Mouse (Mus musculus): ENCODE measurements around the gene Syne1.

Syne1 gene

GRCm38 (mm10) chr10:5141471-5141870, 409.8 kb downstream of the Syne1 start:
- DNase-seq (ENCODE audit: low spot score) = no peak

DNA sequence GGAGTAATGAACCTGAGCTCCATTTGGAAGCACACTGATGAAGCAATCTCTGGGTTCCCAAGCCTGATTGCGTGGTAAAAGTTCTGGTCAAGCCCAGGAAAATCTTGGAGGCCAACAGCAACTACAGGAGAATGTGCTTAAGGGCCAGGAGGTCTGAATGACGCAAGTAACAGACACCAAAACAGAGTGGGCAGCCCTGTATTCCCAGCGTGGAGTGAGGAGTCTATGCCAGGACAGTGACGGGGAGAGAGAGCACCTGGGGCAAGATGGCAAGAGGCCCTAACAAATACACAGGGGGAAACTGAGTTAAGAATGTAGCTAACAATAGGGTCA, 411.4 kb downstream of the Syne1 start:
- DNase-seq (ENCODE audit: low spot score) = peak; percentile 18

DNA sequence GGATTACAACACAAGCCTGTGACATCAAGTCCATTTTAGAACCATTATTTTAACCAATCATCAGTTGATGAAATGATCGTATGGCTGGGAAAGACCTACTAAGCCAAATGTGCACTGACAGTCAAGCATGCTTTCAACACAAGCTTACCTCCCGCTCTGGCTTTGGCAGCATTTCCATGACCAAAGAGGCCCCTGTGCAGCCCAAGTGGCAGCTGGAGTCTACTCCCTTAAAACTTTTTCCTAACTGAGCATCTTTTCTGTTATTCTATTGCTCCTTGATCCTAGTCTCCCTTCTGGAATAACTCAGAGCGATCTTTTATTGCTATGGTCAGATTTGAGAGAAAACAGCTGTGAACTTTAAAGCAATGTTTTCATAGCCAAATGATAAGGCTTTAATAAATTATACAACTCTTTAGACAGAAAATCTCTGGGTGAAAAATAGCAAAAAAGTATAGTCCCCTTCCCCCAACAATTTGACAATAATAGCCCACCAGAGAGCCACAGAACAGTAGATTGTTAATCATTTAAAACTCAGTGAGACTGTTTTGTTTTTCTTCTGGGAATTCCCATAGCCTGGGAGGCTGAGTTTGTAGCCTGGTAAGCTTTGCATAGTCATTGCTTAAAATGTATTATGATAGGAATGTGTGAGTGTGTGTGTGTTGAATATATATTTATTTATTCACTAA, 411.9 kb downstream of the Syne1 start:
- DNase-seq (ENCODE audit: low spot score) = no peak

DNA sequence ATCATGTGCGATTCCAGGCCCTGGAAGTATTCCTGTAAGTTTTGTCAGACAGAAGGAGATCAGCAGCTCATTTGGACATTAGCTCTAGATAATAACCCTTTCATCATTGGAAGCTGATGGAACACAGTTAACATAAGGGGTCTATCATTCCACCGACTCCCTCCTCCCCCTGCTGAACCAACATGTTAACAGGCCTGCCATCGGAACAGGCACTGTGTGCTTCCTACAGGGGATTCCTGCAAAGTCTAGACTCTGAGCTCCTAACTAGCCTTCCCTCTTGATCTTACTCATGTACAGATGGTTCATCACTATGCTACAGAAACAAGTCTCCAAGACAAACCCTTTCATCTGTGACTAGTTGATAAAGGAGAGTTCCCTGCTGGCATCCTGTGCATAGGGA, 419.2 kb downstream of the Syne1 start:
- no peak for DNase-seq (ENCODE audit: low spot score)

GRCm38 (mm10) chr10:5130495-5130894, 420.8 kb downstream of the Syne1 start:
- DNase-seq (ENCODE audit: low spot score) = no peak

DNA sequence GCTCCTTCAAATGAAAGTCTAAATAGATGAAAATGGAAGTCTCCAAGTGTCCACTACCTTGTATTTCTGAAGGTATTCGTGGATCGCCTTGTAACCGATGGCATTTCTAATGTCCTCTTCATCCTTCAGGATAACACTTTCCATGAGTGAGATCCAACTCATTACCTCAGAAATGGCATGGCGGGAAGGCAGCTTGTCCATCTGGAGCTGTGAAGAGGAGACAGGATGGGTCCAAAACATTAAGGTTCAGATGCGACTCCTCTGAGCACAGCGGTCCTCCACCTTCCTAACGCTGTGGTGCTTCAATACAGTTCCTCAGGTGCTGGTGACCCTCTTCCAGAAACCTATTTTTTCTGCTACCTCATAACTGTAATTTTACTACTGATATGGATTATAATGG, 426.5 kb downstream of the Syne1 start:
- no peak for DNase-seq (ENCODE audit: low spot score)

GRCm38 (mm10) chr10:5116720-5117119, 434.6 kb downstream of the Syne1 start:
- no peak for DNase-seq (ENCODE audit: low spot score)

- no peak for DNase-seq (ENCODE audit: low spot score)
Observed at GRCm38 (mm10) chr10:5116155-5116554, 435.1 kb downstream of the Syne1 start.

DNA sequence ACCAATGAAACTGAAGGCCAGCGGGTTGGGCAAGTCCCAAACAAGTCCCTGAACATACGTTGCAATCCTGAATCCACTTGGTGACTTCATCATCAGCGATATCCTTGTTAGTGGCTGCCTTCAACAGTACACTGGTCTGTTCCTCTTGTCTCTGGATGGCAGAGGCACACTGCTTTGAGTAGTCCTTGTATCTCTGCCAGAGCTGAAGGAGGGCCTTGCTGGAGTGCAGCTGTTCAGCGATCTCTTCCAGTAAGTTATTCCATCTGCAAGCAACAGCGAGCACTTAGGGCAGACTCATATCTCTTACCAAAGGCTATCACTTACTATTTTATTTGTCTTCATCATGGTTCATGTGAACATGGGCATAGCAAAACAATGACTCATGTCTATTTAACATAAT, 440.5 kb downstream of the Syne1 start:
- peak; percentile 5 for DNase-seq (ENCODE audit: low spot score)

- no peak for DNase-seq (ENCODE audit: low spot score)
Observed at GRCm38 (mm10) chr10:5097754-5098137, 453.5 kb downstream of the Syne1 start.

- no peak for DNase-seq (ENCODE audit: low spot score)
Observed at GRCm38 (mm10) chr10:5096996-5097753, 454.1 kb downstream of the Syne1 start.

DNA sequence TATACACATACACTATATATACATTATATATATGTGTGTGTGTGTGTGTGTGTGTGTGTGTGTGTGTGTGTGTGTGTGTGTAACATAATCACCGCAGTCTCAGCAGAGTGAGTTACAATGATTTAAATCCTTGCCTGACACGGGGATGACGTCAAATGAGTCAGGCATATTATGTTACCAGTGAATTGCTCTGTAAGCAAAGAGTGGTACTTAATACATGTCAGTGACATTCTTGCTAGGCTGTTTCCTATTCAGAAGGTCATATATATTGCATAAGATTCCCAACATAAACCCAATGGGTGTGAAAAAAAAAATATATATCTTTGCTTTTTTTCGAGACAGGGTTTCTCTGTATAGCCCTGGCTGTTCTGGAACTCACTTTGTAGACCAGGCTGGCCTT, 462.1 kb downstream of the Syne1 start:
- DNase-seq (ENCODE audit: low spot score) = no peak

- no peak for DNase-seq (ENCODE audit: low spot score)
Observed at GRCm38 (mm10) chr10:5087336-5087735, 463.9 kb downstream of the Syne1 start.

- no peak for DNase-seq (ENCODE audit: low spot score)
Observed at GRCm38 (mm10) chr10:5086329-5086728, 465.0 kb downstream of the Syne1 start.

GRCm38 (mm10) chr10:5085792-5086191, 465.5 kb downstream of the Syne1 start:
- DNase-seq (ENCODE audit: low spot score) = no peak

DNA sequence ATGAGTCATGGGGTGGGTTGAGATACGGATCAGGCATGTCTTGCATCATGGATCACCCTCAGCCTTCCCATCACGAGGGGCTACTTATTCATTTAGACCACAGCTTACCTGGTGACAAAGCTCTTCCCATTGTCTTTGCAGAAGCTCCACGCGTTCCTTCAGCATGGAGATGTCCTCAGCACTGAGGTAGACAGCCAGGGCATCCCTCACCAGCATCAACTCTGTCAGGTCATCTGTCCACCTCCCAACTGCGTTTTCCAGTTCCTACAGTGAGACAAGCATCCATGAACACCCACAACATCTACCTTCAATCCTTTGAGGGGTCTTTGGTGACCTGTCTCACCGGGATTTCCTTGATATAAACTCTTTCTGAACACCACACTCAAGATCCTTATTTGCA, 467.6 kb downstream of the Syne1 start:
- DNase-seq (ENCODE audit: low spot score) = no peak

GRCm38 (mm10) chr10:5079945-5080468, 471.3 kb downstream of the Syne1 start:
- no peak for DNase-seq (ENCODE audit: low spot score)

DNA sequence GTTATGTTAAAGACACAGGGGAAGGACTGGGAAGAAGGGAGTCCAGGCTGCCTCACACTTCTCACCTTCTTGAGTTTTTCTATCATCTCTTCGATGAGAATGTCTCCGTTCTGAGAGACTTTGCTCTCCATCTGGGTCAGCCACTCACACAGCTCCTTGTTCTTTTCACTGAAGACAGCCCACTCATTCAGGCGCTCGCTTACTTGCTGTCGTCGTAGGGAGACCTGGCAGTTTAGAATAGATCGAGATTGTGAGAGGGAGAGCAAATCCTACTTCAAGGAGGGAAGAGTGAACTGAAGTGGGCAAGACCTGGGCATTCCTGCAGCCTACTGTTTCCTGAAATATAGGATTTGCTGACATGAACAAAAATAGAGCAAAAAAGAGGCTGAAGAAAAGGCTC, 475.6 kb downstream of the Syne1 start:
- no peak for DNase-seq (ENCODE audit: low spot score)

- DNase-seq (ENCODE audit: low spot score) = no peak
Observed at GRCm38 (mm10) chr10:5072054-5072453, 479.2 kb downstream of the Syne1 start.

DNA sequence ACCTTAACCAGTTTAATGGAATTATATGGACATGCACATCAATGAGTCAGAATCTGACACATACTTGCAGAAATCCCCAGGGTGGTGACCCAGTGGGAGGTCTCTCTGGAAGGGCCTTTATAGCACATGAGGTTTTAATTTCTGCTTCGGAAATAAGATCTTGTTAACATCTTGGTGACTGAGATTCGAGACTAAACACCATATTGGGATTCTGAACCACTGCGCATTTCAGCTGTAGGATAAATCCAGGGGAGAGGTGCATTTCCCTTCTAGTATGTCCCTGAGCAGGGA, 480.4 kb downstream of the Syne1 start:
- DNase-seq (ENCODE audit: low spot score) = no peak

DNA sequence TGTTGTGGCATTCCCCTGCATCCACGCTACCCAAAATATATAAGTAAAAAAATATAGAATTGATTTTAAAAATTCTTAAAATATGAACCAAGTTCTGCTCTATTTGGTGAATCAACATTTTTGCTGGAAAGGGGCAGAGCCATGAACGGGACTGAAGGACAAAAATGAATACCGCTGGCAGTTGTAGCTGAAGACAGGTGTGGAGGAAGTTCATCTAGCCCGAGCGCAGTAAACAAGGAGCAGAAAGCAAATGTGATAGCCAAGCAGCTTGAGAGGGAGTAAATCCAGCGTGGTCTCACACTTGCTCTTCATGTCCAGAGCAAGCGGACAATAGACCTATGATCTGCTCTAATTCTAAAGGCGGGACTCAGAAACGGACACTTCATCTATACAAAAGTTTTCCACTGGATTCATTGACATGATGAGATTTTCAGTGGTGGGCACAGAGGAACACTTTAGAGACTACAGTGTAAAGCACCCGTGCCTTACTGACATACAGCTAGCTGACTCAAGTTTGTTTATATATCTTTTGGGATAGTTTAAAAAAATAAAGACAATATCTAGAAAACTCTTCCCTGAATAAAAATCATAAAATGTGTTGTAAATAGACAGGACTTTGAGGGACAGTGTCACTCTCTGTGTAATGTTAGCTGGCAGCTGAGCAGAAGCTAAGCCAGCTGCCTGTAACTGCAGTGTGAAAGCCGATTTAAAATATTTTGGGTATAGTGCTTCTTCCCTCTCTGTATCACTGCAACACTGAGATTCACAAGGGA, 480.9 kb downstream of the Syne1 start:
- no peak for DNase-seq (ENCODE audit: low spot score)

DNA sequence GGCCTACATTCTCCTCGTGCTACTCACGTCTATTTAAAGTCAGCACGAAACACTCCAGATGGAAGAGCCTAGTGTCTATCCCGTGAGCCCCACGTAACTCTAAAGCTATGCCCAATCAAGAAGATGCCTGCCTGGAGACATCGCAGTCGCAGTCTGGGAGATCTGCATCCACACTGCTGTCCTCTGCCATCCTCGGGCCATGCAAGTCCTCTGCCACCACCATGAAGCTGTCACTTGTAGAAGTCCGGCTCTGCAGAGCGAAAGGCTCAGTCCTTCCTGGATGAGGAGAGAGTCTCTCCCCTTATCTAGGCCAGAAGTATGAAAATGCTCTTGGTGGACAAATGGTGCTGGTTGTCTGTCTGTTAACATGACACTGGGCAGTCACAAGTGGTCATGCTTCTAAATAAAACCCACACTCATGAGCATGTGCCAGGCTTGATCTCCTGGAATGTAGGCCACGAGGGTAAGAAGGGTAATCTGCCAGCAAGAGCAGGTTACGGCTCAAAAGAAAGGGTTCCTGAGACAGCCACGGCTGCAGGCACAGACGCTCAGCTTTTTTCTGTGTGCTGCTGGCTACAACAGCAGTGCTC, 482.5 kb downstream of the Syne1 start, which contains the start of gene Gm10097:
Gene Gm10097 (plus strand): TSS at position 517 of the 590 bp plus-strand sequence.
- DNase-seq (ENCODE audit: low spot score) = no peak

DNA sequence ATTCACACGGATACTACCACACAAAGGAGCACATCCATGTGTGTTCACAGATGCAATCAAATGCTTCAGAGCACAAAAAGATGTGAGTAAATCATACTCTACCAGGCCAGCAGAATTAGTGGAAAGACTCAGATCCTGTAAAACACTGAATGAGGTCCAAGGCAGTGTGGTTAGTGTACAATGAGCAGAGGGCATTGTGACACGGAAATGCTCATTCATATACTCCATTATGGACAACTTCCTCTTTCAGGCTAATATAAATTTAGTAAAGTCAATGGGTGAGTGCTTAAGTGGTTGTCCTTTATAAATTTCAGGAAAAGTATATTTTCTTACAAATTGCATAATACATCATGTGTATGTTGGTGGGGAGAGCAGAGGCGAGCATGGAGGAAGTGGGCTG, 484.2 kb downstream of the Syne1 start:
- DNase-seq (ENCODE audit: low spot score) = no peak

Measured in lung, postnatal 25 days (tissue).